Mouse (Mus musculus): Measurements from ENCODE around the gene Tenm4. TPM values are rescaled to one million over a fixed set of nuclear protein-coding genes. Genes with fewer than 3 reads are reported as not detected.

Gene Tenm4
- polyA plus RNA-seq, 1 experiment from 2014 or later = 48.9 TPM

- peaks cover 47% of the 10 kb centered on the region for H3K36me3 ChIP-seq (ENCODE audit: control insufficient read depth, insufficient read depth, low read length)
These were observed 681.7 kb downstream of the Tenm4 start for GRCm38 (mm10) chr7:96852781-96853180.

GRCm38 (mm10) chr7:96855867-96856406 lies 684.9 kb downstream of the Tenm4 start:
- Histone ChIP-seq H3K4me1 (ENCODE audit: control insufficient read depth, insufficient read depth, low read length) (no peaks in the 10 kb centered on the region), H3K27me3 (replicated peaks; ENCODE audit: control insufficient read depth, insufficient read depth, low read length) (no peaks in the 10 kb centered on the region), H3K9ac (ENCODE audit: low read length) (no peak overlapping the region), H3K36me3 (ENCODE audit: control insufficient read depth, insufficient read depth, low read length) (peaks cover 33% of the 10 kb centered on the region), H3K4me3 (ENCODE audit: low read depth, low read length) (no peak overlapping the region), H3K27ac (ENCODE audit: low read depth, low read length) (no peak overlapping the region), H3K9me3 (replicated peaks; ENCODE audit: control insufficient read depth, low read length) (no peaks in the 10 kb centered on the region), H3K4me2 (ENCODE audit: low read length) (no peak overlapping the region)
- WGBS = 91% methylated on average over 5 of the region's 5 CpGs
- no peak for DNase-seq (ENCODE audit: low spot score)
- ATAC-seq = no peak

More at GRCm38 (mm10) chr7:96852781-96853180, 681.7 kb downstream of the Tenm4 start:
- Histone ChIP-seq H3K27ac (ENCODE audit: low read depth, low read length) (no peak overlapping the region), H3K27me3 (replicated peaks; ENCODE audit: control insufficient read depth, insufficient read depth, low read length) (no peaks in the 10 kb centered on the region), H3K9me3 (replicated peaks; ENCODE audit: control insufficient read depth, low read length) (no peaks in the 10 kb centered on the region), H3K4me3 (ENCODE audit: low read depth, low read length) (no peak overlapping the region), H3K9ac (ENCODE audit: low read length) (no peak overlapping the region), H3K4me1 (ENCODE audit: control insufficient read depth, insufficient read depth, low read length) (no peaks in the 10 kb centered on the region), H3K4me2 (ENCODE audit: low read length) (no peak overlapping the region)
- WGBS = 77% methylated on average over 2 of the region's 2 CpGs
- ATAC-seq (no peak), DNase-seq (ENCODE audit: low spot score) (no peak)

GRCm38 (mm10) chr7:96856518-96856917 lies 685.5 kb downstream of the Tenm4 start:
- H3K9me3 ChIP-seq (replicated peaks; ENCODE audit: control insufficient read depth, low read length) = no peaks in the 10 kb centered on the region
- peaks cover 27% of the 10 kb centered on the region for H3K36me3 ChIP-seq (ENCODE audit: control insufficient read depth, insufficient read depth, low read length)
- no peak overlapping the region for H3K4me3 ChIP-seq (ENCODE audit: low read depth, low read length)
- H3K27me3 ChIP-seq (replicated peaks; ENCODE audit: control insufficient read depth, insufficient read depth, low read length) = no peaks in the 10 kb centered on the region
- ATAC-seq (no peak), DNase-seq (ENCODE audit: low spot score) (no peak)
- WGBS = 94% methylated on average over 4 of the region's 4 CpGs
- no peak overlapping the region for H3K9ac ChIP-seq (ENCODE audit: low read length)
- no peak overlapping the region for H3K27ac ChIP-seq (ENCODE audit: low read depth, low read length)
- H3K4me1 ChIP-seq (ENCODE audit: control insufficient read depth, insufficient read depth, low read length) = no peaks in the 10 kb centered on the region
- no peak overlapping the region for H3K4me2 ChIP-seq (ENCODE audit: low read length)

- no peaks in the 10 kb centered on the region for H3K9me3 ChIP-seq (replicated peaks; ENCODE audit: control insufficient read depth, low read length)
- no peak overlapping the region for H3K4me3 ChIP-seq (ENCODE audit: low read depth, low read length)
- DNase-seq (ENCODE audit: low spot score) = no peak
- no peaks in the 10 kb centered on the region for H3K4me1 ChIP-seq (ENCODE audit: control insufficient read depth, insufficient read depth, low read length)
- no peak for ATAC-seq
- no peak overlapping the region for H3K4me2 ChIP-seq (ENCODE audit: low read length)
- peaks cover 27% of the 10 kb centered on the region for H3K36me3 ChIP-seq (ENCODE audit: control insufficient read depth, insufficient read depth, low read length)
- no peak overlapping the region for H3K9ac ChIP-seq (ENCODE audit: low read length)
- WGBS = 83% methylated on average over 2 of the region's 2 CpGs
- H3K27ac ChIP-seq (ENCODE audit: low read depth, low read length) = no peak overlapping the region
- H3K27me3 ChIP-seq (replicated peaks; ENCODE audit: control insufficient read depth, insufficient read depth, low read length) = no peaks in the 10 kb centered on the region
These were observed 688.0 kb downstream of the Tenm4 start for GRCm38 (mm10) chr7:96859077-96859476.

- no peaks in the 10 kb centered on the region for H3K27me3 ChIP-seq (replicated peaks; ENCODE audit: control insufficient read depth, insufficient read depth, low read length)
- DNase-seq (ENCODE audit: low spot score) (no peak), ATAC-seq (no peak)
- H3K4me2 ChIP-seq (ENCODE audit: low read length) = no peak overlapping the region
- peaks cover under 1% of the 10 kb centered on the region; the same call in 1 of the 2 replicates for H3K4me1 ChIP-seq (ENCODE audit: control insufficient read depth, insufficient read depth, low read length)
- no peak overlapping the region for H3K4me3 ChIP-seq (ENCODE audit: low read depth, low read length)
- H3K36me3 ChIP-seq (ENCODE audit: control insufficient read depth, insufficient read depth, low read length) = peaks cover 23% of the 10 kb centered on the region; the same call in 1 of the 2 replicates
- no peak overlapping the region for H3K9ac ChIP-seq (ENCODE audit: low read length)
- H3K9me3 ChIP-seq (replicated peaks; ENCODE audit: control insufficient read depth, low read length) = no peaks in the 10 kb centered on the region
- 85% methylated on average over 5 of the region's 5 CpGs for WGBS
- no peak overlapping the region for H3K27ac ChIP-seq (ENCODE audit: low read depth, low read length)
These were observed 688.6 kb downstream of the Tenm4 start for GRCm38 (mm10) chr7:96859684-96860083.

GRCm38 (mm10) chr7:96860650-96861049 lies 689.6 kb downstream of the Tenm4 start:
- ATAC-seq = no peak
- 62% methylated on average over 4 of the region's 4 CpGs for WGBS
- no peak overlapping the region for H3K9ac ChIP-seq (ENCODE audit: low read length)
- no peak overlapping the region for H3K27ac ChIP-seq (ENCODE audit: low read depth, low read length)
- DNase-seq (ENCODE audit: low spot score) = no peak
- peaks cover 9% of the 10 kb centered on the region for H3K4me1 ChIP-seq (ENCODE audit: control insufficient read depth, insufficient read depth, low read length)
- no peak overlapping the region for H3K4me3 ChIP-seq (ENCODE audit: low read depth, low read length)
- H3K36me3 ChIP-seq (ENCODE audit: control insufficient read depth, insufficient read depth, low read length) = peaks cover 18% of the 10 kb centered on the region; the same call in 1 of the 2 replicates
- no peaks in the 10 kb centered on the region for H3K9me3 ChIP-seq (replicated peaks; ENCODE audit: control insufficient read depth, low read length)
- no peak overlapping the region for H3K4me2 ChIP-seq (ENCODE audit: low read length)
- H3K27me3 ChIP-seq (replicated peaks; ENCODE audit: control insufficient read depth, insufficient read depth, low read length) = no peaks in the 10 kb centered on the region

- peaks cover 26% of the 10 kb centered on the region for H3K36me3 ChIP-seq (ENCODE audit: control insufficient read depth, insufficient read depth, low read length)
- no peak overlapping the region for H3K9ac ChIP-seq (ENCODE audit: low read length)
- peak; percentile 86 for DNase-seq (ENCODE audit: low spot score)
- peak overlapping the region; percentile 39; the same call in 1 of the 2 replicates for H3K27ac ChIP-seq (ENCODE audit: low read depth, low read length)
- peaks cover 29% of the 10 kb centered on the region for H3K4me1 ChIP-seq (ENCODE audit: control insufficient read depth, insufficient read depth, low read length)
- 6% methylated on average over 7 of the region's 7 CpGs for WGBS
- no peaks in the 10 kb centered on the region for H3K27me3 ChIP-seq (replicated peaks; ENCODE audit: control insufficient read depth, insufficient read depth, low read length)
- no peak overlapping the region for H3K4me2 ChIP-seq (ENCODE audit: low read length)
- peak; percentile 80 for ATAC-seq
- no peaks in the 10 kb centered on the region for H3K9me3 ChIP-seq (replicated peaks; ENCODE audit: control insufficient read depth, low read length)
- no peak overlapping the region for H3K4me3 ChIP-seq (ENCODE audit: low read depth, low read length)
These were observed 694.1 kb downstream of the Tenm4 start for GRCm38 (mm10) chr7:96864894-96865722.

GRCm38 (mm10) chr7:96869079-96869810 lies 698.2 kb downstream of the Tenm4 start:
- 48% methylated on average over 16 of the region's 16 CpGs for WGBS
- peaks cover 34% of the 10 kb centered on the region for H3K36me3 ChIP-seq (ENCODE audit: control insufficient read depth, insufficient read depth, low read length)
- no peak overlapping the region for H3K4me3 ChIP-seq (ENCODE audit: low read depth, low read length)
- peak; percentile 83 for ATAC-seq
- H3K9me3 ChIP-seq (replicated peaks; ENCODE audit: control insufficient read depth, low read length) = no peaks in the 10 kb centered on the region
- peak overlapping the region; percentile 86 for H3K27ac ChIP-seq (ENCODE audit: low read depth, low read length)
- H3K27me3 ChIP-seq (replicated peaks; ENCODE audit: control insufficient read depth, insufficient read depth, low read length) = no peaks in the 10 kb centered on the region
- no peak overlapping the region for H3K4me2 ChIP-seq (ENCODE audit: low read length)
- peak; percentile 91 for DNase-seq (ENCODE audit: low spot score)
- H3K4me1 ChIP-seq (ENCODE audit: control insufficient read depth, insufficient read depth, low read length) = peaks cover 33% of the 10 kb centered on the region
- H3K9ac ChIP-seq (ENCODE audit: low read length) = no peak overlapping the region
